Mouse (Mus musculus) midbrain, embryonic 16.5 days (tissue): Measurements from ENCODE around the gene Vps51. TPM values are rescaled to one million over a fixed set of nuclear protein-coding genes. Genes with fewer than 3 reads are reported as not detected.

Source experiments
- microRNA-seq: library from miRNA; unstranded; fragments of <30 nt; microRNA quantifications from one replicate; pipeline ENCODE4, GENCODE M21; 2017
- polyA plus RNA-seq: library from polyadenylated mRNA; unstranded; fragments of >200 nt; fragmentation: Nextera tagmentation; extraction: Ambion mirVana; gene quantifications from 2 replicates; pipeline ENCODE4 v1.2.1, GENCODE M21; 2015

The Vps51 gene
- polyA plus RNA-seq, 1 experiment from 2014 or later = 93.9 TPM

Small RNA genes within 50 kb of the gene (microRNA-seq; reads per million reads assigned to microRNA genes)
- 2.9 reads per million, percentile 13 among the genes with 10 or more reads in this experiment for gene Mir6988

Other genes starting within 250 kb of the Vps51 start
- 14.7 and 16.5 TPM in 2 replicates for gene Frmd8, start 202.0 kb downstream of the Vps51 start, polyA plus RNA-seq
- 2.0 and 2.2 TPM in 2 replicates for gene Slc25a45, start 199.4 kb downstream of the Vps51 start, polyA plus RNA-seq
- gene Tigd3, start 183.1 kb downstream of the Vps51 start, polyA plus RNA-seq = 13.4 and 14.6 TPM in 2 replicates
- 105 and 121 TPM in 2 replicates for gene Dpf2, start 164.2 kb downstream of the Vps51 start, polyA plus RNA-seq
- 16.0 and 20.4 TPM in 2 replicates for gene Cdc42ep2, start 152.4 kb downstream of the Vps51 start, polyA plus RNA-seq
- 19.4 and 22.4 TPM in 2 replicates for gene Pola2, start 113.0 kb downstream of the Vps51 start, polyA plus RNA-seq
- not detected in 2 replicates for gene Slc22a20, start 91.1 kb downstream of the Vps51 start, polyA plus RNA-seq
- gene Capn1, start 61.3 kb downstream of the Vps51 start, polyA plus RNA-seq = 3.0 and 3.2 TPM in 2 replicates
- gene Syvn1, start 30.7 kb downstream of the Vps51 start, polyA plus RNA-seq = 31.5 and 34.5 TPM in 2 replicates
- 58.5 and 59.7 TPM in 2 replicates for gene Mrpl49, start 19.4 kb downstream of the Vps51 start, polyA plus RNA-seq
- 459 and 498 TPM in 2 replicates for gene Fau, start 19.4 kb downstream of the Vps51 start, polyA plus RNA-seq
- gene Znhit2, start 16.0 kb downstream of the Vps51 start, polyA plus RNA-seq = 28.2 and 30.2 TPM in 2 replicates
- gene Tm7sf2, start 8.9 kb downstream of the Vps51 start, polyA plus RNA-seq = 55.1 and 59.0 TPM in 2 replicates
- gene Tmem262, start 2.8 kb upstream of the Vps51 start, polyA plus RNA-seq = not detected in 2 replicates
- 0.85 and 1.5 TPM in 2 replicates for gene Gm28374, start 5.0 kb upstream of the Vps51 start, polyA plus RNA-seq
- gene Zfpl1, start 7.7 kb upstream of the Vps51 start, polyA plus RNA-seq = 80.6 and 87.3 TPM in 2 replicates
- 3.7 and 4.1 TPM in 2 replicates for gene Cdca5, start 7.8 kb upstream of the Vps51 start, polyA plus RNA-seq
- gene AC131692.1, start 17.2 kb upstream of the Vps51 start, polyA plus RNA-seq = not detected in 2 replicates
- gene Naaladl1, start 28.6 kb upstream of the Vps51 start, polyA plus RNA-seq = 0.25 and 0.26 TPM in 2 replicates
- gene Sac3d1, start 41.4 kb upstream of the Vps51 start, polyA plus RNA-seq = 44.2 and 45.2 TPM in 2 replicates
- gene Snx15, start 51.1 kb upstream of the Vps51 start, polyA plus RNA-seq = 58.7 and 65.4 TPM in 2 replicates
- 0.15 TPM in 1 of 2 replicates, not detected in the other for gene Batf2, start 63.8 kb upstream of the Vps51 start, polyA plus RNA-seq
- gene Arl2, start 64.3 kb upstream of the Vps51 start, polyA plus RNA-seq = 133 and 151 TPM in 2 replicates
- not detected in 2 replicates for gene Majin, start 107.2 kb upstream of the Vps51 start, polyA plus RNA-seq
- gene Gpha2, start 149.1 kb upstream of the Vps51 start, polyA plus RNA-seq = not detected in 2 replicates
- 149 and 165 TPM in 2 replicates for gene Ppp2r5b, start 158.6 kb upstream of the Vps51 start, polyA plus RNA-seq
- 12.9 and 15.5 TPM in 2 replicates for gene Atg2a, start 164.4 kb upstream of the Vps51 start, polyA plus RNA-seq
- 99.6 and 103 TPM in 2 replicates for gene Ehd1, start 199.5 kb upstream of the Vps51 start, polyA plus RNA-seq
- gene Cdc42bpg, start 229.2 kb upstream of the Vps51 start, polyA plus RNA-seq = 0.34 and 0.35 TPM in 2 replicates